Mouse (Mus musculus): ENCODE results near the gene Cacna2d3.

The Cacna2d3 gene

DNA sequence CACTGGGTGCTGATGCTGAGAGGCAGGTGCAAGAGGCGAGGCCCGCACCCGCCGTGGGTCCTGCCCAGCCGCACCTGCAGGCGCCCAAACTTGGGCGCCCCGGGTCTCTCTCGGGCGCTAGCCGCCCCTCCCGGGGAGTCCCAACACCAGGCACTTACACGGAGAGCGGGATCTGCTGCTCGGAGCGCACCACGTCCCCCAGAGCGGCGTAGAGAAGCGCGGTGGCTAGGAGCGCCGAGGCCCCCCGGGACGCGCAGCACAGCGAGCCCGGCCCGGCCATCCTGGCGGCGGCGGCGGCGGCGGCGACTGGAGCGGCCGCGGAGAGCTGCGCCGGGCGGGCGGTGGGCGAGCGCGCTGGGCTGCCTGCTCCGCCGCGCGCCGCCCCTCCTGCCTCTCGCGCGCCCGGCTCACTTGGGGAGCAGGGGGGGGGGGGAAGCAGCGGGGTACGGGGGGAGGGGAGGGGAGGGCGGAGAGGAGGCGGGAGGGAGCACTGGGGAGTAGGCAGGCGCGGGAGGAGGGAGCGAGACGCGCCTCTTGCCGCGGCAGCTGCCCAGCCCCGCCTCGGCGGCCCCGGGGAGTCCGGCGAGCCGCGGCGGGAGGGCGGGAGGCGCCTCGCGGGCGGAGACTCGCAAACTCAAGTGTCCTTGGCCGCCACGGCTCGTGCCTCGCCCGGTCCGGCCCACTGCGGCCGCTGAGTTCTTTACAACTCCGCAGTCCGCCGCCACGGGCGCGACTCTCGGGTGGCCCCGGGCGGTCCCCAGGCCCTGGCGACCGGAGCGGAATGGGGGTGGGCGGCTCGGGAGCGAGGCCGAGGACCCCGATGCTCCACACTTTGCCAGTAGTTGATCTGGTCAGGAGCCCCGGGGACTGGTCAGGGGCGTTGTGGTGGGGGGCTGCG, at the start of gene Cacna2d3:
Gene Cacna2d3, minus strand, starts transcription at position 377 of the 898 bp plus-strand sequence.
- DNase-seq (ENCODE audit: low spot score in 2 of 2): peak; percentile 52 to 55

DNA sequence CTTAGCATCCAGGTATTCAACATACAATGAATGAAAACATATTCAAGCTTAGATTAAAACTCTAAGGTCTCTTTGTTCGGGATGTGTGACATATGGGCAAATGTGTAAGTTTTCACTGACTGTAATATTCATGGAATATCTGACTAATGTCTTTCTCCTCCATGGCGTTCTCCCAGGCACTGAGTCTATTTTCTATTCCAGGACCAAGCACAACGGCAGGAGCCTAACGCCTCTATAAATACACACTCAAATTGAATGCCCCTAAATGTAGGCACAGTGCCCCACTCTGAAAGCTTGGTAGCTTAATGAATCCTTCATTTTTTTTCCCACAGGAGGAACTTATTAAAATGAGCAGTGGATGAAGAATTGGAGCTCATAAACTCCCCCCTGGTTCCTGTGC, 47.8 kb upstream of the Cacna2d3 start:
- DNase-seq (ENCODE audit: low spot score in 2 of 2): no peak

DNA sequence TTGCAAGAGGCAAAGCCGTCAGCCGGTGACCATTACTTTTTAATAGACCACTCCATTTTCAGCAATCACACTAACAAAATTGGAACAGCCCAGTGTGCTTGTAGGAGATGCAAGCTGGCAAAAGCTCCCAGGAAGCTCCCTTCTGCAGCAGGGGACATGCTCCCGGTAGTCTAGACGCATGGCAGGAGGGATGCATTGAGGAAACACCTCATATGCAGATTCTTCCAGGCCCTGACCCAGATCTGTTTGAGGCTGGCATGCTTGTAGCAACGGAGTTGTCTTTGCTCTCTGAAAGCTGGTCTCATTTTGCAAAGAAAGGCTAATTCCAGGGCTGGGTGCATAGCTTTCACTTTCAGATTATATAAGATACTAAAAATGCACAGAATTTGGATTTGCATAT, 31.2 kb upstream of the Cacna2d3 start:
- no peak for DNase-seq (ENCODE audit: low spot score in 2 of 2)

DNA sequence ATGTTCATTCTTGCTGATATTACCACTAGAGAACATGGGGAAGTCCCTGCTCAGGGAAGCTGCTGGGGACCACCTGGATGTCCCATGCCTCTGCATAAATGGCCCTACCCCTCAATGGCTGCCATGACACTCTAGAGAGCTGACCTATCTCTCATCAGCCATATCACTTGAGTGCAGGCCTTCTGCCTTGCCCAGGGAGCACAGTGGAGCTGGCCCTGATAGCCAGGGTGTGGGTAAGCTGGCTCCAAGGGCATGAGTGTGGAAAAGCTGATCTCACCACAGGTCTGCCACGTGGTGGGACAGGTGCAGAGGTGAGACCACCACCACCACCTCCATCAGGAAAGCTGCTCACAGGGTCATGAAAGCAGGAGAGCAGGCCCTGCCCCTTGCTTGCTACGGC, 17.1 kb upstream of the Cacna2d3 start:
- no peak for DNase-seq (ENCODE audit: low spot score in 2 of 2)

DNA sequence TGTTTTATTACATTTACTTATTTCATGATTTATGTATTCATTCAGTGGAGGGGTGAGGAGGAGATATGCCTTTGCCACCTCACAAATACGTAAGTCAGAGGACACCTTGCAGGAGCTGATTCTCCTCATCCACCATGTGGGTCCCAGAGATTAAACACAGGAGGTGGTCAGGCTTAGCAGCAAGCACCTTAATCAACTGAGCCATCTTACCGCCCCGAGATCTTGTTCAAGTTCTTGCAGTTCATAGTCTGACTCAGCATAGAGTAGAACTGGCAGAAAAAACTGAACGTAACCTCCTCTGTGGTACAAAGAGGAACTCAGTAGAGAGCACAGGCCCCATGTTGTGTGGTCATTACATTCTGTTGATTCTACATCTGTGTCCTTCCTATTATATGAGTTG, 8.6 kb upstream of the Cacna2d3 start:
- DNase-seq (ENCODE audit: low spot score in 2 of 2): no peak

DNA sequence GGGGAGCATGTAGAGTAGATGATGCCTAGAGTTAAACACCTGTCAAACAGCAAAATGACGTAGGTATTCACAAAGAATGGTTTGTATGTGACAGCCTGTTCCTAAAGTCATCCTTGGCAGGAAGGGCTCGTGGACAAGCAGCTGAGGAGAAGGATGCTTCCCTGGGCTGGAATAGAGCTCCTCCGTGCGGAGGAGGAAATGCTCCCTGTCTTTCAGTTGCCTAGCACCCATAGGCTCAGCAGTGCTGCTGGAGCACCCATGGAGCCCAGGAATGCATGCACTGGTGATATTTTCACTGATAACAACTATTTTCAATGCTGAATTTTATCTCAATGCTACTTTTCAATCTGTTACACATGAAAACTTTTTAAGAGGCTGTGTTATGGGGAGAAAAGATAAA, 7.3 kb upstream of the Cacna2d3 start:
- no peak for DNase-seq (ENCODE audit: low spot score in 2 of 2)

DNA sequence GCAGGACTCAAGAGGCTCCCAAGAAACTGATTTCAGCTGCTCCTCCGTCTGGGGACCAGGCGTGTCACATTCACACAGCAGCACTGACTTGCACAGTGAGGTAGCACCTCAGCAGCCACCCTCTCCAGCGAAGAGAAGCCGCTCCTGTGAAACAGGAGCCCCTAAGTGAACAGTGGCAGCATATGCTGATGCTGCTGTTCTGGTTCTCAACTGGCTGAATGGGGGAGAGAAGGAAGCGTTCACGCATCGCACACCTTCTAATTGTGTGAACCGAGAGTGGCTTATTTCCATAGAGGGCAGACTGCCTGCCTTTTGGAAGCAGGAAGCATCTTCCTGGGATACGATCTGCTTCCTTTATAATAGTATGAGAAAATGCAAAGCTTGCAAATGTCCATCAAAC, 5.9 kb upstream of the Cacna2d3 start:
- no peak for DNase-seq (ENCODE audit: low spot score in 2 of 2)

DNA sequence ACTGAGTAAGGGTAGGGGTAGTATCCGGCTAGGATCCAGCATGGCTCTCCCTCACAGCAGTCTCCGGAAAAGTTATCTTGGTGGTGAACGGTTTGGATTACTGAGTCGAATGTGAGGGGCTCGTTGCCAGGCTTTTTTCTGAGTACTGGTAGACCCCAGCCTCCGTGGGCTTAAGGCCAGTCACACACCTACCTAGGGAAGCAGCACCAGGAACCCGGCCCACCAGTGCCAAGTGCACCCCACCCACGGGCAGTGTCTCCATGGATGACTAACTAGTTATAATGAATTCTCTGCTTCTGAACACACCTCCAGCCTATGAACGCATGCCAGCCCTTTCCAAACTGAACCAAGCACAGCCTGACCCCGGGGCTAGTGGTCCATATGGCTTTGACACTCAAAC, 1.6 kb upstream of the Cacna2d3 start:
- peak; percentile 23 to 42 for DNase-seq (ENCODE audit: low spot score in 2 of 2)

DNA sequence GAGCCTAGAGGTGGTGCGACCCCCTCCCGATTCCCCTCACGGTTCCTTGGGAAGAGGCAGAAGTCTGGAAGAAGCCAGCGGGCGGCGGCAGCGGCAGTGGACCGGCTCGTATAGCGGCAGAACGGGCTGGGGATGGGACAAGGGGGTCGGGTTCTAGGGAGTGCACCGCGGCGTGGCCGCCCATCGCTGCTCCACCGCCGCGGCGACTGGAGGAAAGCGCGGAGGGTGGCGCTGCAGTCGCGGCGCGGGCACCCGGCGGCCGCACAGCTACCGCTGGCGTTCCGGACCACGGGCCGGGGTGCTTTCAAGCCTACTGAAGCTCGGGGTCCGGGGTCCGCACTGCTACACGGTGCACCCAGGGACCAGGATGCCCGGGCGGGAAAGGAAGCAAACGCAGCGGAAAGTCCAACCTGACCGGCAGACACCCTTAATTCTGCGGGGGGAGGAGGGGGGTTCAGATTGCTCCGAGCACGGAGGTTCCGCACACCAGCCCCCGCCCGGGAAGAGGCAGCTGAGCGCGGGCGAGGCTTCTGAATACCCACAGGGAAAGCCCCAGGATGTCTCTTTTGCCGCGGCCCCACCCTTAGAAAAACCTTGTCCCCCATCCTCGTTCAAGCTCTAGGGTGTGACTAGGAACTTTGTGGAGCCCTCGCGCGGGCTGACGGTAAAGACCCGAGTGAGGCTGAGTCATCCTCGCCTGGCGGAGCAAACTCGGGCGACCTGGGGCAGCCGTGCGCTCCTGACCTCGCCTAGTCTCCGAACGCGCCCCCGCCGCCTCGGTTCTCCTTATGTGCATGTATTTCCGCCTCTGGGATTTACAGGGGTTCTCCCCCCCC, 940 bp upstream of the Cacna2d3 start:
- DNase-seq (ENCODE audit: low spot score in 2 of 2): peak; percentile 22 to 47

DNA sequence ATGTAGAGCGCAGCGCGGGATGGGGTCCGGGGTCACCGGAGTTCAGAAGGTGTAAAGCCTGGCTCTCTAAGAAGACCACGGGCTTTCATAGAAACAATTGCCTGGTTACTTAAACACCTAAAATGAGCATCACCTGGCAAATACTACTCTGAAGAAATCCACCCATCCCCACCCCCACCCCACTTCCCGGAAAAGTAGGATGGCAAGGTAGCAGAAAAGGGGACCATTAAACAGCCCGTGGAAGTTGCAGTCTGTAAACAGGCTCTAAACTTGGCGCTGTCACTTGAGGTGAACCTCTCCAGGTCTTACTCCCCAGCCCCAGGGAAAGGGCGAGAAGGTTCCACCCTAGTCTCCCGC, 555 bp downstream of the Cacna2d3 start:
- DNase-seq (ENCODE audit: low spot score in 2 of 2): no peak

DNA sequence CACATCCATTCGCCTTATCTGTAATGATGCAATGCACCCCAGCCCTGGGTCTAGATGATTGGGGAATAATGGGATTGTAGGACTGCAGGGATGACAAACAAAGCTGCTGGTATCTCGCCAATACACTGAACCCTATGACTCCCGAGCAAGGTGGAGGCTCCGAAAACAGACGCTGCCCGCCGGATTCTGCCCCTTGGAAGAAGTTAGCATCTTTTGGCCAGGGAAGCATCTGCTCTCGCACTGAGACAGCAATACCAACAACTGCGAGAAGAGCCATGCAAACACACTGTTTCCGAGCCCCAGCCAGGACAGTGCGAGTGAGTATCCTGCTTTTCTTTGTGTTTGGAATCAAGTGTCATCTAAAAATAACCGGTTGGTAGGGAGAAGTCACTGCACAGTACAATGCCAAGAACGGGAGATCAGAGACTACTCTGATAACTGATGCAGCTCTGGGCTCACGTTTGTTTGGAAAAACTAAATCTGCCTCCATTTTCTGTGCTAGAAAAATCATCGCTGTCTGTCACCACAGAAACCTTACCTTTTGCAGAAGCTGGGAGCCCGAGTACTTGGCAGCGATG, 1.2 kb downstream of the Cacna2d3 start:
- DNase-seq (ENCODE audit: low spot score in 2 of 2): no peak

DNA sequence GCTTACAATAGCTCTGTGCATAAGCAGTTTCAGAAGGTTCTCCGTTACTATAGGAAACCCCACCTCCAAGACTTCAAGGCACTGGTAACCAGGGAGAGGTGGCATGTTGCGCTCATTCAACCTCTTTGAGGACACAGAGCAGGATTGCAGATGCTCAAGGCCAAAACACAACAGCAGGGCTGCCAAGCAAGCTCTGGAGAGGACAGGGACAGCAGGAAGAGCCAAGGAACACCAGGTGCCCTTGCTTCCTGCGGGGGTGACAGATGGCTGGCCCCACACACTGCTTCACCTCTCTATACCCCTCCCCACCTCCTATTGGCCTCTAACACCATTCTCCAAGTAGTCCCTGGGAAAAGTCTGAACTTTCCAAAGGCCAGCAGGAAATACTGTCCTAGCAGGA, 9.0 kb downstream of the Cacna2d3 start:
- no peak for DNase-seq (ENCODE audit: low spot score in 2 of 2)

DNA sequence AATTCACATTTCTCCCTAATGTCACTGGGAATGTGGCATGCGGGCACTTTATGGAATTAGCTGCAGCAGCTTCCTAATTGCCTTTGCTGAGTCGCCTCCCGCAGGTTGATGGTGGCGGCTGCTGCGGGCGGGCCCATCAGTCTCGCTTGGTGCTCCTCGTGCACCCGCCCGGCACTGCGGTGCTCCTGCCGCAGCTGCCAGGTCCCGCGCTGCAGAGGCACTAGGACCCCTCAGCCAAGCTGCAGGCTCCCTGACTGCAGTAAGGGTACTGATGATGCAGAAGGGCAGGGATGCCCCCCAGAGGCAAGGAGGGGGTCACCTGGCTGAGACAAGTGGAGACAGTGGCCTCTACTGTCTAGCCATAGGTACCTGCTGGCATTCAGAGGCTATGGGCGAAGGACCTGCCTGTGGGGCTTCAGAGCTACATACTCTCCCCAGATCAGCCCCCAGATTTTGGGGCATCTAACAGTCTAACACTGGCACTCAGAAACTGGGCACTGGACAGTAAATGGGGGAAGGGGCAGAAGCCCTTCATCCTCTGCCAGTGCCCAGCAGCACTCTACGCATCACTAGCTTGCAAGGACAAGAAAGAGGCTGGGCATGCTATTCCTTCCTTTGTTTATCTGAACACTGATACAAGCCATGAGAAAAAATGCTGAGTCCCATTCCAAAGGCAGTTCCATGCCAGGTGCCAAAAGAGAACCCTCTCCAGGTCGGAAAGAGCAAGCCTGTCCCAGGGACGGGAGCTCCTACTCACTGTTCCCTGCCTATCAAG, 13.9 kb downstream of the Cacna2d3 start:
- DNase-seq (ENCODE audit: low spot score in 2 of 2): no peak

DNA sequence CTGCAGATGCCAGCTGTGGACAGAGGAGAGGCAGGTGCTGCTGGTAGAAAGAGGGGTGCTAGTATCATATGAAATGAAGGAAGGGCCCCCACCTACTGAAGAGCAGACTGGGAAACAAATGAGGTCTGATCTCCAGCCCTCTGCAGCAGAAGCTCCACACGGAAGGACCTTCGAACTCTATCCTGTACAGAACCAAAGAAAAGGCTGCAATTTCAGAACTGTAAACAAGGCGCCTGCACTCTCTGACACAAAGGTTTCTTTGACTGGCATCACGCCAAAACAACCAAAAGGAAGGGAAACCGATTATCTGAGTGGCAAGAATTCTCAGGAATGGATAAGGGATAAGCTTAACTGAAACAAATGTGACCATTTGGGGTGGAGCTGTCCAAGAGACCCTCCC, 18.9 kb downstream of the Cacna2d3 start:
- no peak for DNase-seq (ENCODE audit: low spot score in 2 of 2)

DNA sequence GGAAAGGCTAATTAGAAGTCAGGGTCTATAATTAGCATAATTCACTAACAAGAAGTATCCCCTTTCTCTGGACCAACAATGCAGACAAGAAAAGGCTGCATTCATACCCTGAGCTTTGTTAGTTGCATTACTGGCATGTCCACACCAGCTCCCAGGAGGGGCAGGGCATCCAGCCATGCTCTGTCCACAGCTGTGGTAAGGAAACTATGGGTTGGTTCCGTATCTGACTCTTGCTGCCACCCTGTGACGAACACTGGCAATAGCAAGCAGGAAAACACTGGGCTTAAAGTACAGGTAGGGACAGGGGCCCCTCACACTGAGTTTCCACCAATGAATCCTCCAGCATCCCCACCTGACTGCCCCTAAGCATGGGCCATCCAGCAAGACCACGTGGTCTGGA, 25.5 kb downstream of the Cacna2d3 start:
- DNase-seq (ENCODE audit: low spot score in 2 of 2): peak; percentile 22 to 61

DNA sequence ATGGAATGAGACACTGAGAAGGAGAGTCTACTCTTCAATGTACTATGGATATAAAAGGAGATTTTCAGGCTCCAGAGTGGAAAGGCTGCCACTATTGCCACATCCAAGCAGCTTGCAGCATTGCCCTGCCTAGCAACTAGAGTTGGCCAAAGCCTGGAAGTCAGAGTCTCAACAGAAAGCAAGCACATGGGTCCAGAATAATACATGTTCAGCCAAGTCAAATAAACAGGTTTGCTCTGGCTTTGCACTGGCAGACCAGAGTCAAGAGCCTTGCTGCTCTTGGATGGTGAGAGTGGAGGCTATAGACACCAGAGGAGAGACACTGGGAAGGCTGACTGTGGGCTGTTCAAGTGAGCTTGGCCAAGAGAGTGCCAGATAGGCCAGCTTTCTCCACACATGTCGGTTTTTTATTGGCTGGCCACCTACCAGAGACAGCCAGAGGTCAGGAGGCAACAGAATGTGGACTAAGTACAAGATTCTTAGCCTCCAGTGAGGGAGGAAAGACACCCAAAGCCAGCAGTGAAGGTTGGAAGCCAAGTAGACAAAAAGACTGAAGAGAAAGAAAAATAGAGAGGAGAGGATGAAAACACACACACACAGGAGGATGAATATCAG, 49.1 kb downstream of the Cacna2d3 start:
- DNase-seq (ENCODE audit: low spot score in 2 of 2): no peak

DNA sequence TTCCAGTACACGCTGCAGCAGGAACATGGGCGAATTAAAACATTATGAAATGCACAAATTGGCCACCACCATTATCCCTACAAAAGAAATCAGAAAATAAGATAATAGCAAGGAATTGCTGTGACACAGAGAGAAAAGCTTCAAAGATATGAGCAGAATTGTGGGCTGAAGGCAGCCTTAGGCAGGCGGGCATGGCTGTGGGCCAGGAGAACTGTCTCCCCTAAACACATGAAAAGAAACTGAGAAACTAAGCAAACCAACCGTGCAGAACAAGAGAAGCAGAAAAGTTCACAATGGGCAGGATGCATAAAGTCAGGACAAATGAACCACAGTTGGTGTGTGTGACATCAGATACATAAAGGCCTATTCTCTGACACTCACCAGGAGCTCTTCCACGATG, 51.8 kb downstream of the Cacna2d3 start:
- no peak for DNase-seq (ENCODE audit: low spot score in 2 of 2)

DNA sequence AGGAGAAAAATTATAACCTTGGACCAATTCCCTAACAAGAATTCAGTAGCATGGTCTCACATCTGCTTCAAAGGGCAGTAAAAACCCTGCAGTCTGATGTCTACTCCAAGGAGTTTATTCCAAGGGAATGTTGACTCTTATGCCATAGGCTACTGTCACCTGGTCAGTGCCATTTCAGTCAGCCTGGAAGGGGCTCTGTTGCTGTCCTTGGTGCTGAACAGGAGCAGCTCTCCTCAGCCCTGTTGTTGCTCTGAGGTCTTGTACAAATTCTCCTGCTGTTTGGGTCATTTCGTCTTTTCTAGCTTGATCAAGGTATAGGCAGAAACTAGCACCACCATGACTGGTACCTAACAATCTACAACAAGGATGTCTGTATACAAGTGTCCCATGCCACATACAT, 64.7 kb downstream of the Cacna2d3 start:
- no peak for DNase-seq (ENCODE audit: low spot score in 2 of 2)

DNA sequence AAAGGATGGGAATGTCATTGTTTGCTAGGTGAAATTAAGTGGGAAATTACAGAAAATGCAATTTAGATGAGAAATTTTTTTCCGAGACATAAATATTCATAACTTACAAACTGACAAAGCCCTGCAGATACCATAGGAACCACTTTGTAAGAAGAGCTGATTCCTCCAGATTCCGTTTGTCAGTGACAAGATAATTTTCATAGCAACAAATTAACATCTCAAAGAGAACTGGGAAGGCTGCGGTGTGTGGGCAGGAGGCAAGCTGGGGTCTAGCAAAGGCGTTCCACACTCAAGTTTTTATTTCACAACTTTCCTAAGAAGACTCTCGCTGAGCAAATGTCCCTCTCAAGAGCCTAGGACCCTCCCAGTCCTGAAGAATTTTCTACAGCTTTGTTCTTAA, 71.1 kb downstream of the Cacna2d3 start:
- peak in 1 of 2 experiments; percentile 25 for DNase-seq (ENCODE audit: low spot score in 2 of 2)

DNA sequence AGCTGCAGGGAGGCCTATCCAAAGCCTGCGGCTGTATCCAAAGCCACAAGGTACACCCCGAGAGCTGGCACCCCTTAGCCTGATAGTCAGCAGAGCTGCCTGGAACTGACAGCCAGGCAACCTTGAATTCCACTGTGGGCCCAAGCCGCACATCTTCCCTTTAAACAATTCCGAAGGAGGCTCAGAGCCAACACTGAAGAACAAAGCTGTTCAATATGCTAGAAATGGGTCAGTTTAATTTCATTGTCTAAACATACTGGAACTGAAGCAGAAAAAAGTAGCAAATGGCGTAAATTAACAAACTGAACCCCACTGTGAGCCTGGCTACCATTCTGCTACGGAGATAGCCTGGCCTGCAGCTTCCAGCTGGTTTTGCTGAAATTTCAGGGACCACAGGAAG, 72.9 kb downstream of the Cacna2d3 start:
- DNase-seq (ENCODE audit: low spot score in 2 of 2): no peak

DNA sequence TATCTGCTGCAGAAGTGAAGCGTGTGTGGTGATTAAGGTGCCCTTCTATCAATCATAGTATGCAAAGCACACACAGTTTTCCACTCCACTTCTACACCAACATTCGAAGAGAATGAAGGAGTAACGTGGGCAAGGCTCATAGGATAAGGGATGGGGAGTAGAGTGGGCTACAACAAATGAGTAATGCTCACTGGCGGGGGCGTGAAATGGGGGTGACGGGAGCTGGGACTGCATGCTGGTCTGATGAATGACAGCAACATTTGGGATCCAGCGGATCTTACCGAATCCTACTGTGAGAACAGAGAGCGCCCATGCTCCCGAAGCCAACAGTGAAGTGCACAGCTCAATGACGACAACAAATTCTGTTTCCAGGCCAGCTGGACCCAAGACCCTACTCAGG, 76.2 kb downstream of the Cacna2d3 start:
- DNase-seq (ENCODE audit: low spot score in 2 of 2): no peak

All from frontal cortex, postnatal 10 days (tissue).